20 mouse cellular contexts compared by ENCODE assay signal in the genomic region with DNA sequence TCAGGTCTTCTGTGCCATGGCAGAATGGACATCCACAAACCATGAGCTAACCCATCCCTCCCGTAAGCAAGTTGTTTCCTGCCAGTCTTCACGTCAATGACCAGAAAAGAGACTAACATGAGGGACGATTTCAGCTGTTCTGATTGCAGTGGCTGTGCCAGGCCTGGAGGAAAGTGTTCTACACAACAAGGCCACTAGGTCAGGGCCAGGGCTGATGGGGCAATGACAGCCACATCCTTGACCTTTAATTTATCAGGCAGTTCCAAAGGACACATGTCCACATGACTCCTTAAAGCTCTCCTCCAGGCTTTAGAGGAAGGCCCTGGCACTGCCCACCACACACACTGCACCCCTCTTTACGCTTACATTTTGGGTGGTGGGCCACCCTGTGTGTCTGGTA. TPM values are rescaled to one million over a fixed set of nuclear protein-coding genes. Genes with fewer than 3 reads are reported as not detected.
DNase-seq lines count a peak whose midpoint lies in the region; ATAC-seq and TF ChIP-seq lines count a peak whose summit lies in the region.
"Had no signal": no experiment of that assay in that cellular context is flagged by ENCODE, and none has a peak within 500 bp of the region (broad histone marks: within the 10 kb centered on the region; RNA-seq: fewer than 3 reads in every experiment).

No protein-coding gene starts in this region.

- intact Hi-C loops in left cerebral cortex, postnatal 36 days (cut with DNase I): no loop called here

- H3K4me2 ChIP-seq in lung, postnatal 0 days (replicated peaks; ENCODE audit: low read depth, low read length): no peak overlapping the region
- H3K4me2 ChIP-seq: forebrain, embryonic 13.5 days; heart, embryonic 13.5 days; hindbrain, embryonic 15.5 days had no signal

- no peaks in the 10 kb centered on the region; the same call in 1 of the 2 replicates for H3K4me1 ChIP-seq in lung, postnatal 0 days (ENCODE audit: insufficient read depth, low read depth, low read length)
- H3K4me1 ChIP-seq: embryonic facial prominence, embryonic 10.5 days; forebrain, embryonic 13.5 days; heart, embryonic 13.5 days; hindbrain, embryonic 15.5 days had no signal

- DNase-seq in lung, postnatal 0 days (ENCODE audit: low spot score): no peak
- DNase-seq in lung, postnatal 14 days: no peak
- peak; percentile 92 to 97 for DNase-seq in adrenal gland, adult (ENCODE audit: inconsistent age in 2 of 2, low spot score in 1 of 2)
- peak; percentile 90 for DNase-seq in adrenal gland, adult 8-10 months
- peak; percentile 85 to 91 for DNase-seq in adrenal gland, postnatal 36 days
- no peak for DNase-seq in left cerebral cortex, postnatal 36 days (ENCODE audit: low spot score in 2 of 2)
- no peak for DNase-seq in spleen, postnatal 36 days (ENCODE audit: low spot score in 2 of 2)
- DNase-seq: cerebellum, adult 2 months; cerebellum, postnatal 10 days; forebrain, postnatal 0 days; gastrocnemius, adult 2 months; gastrocnemius, postnatal 36 days; heart, adult 11 months; heart, postnatal 36 days had no signal

- ATAC-seq in lung, postnatal 0 days: no peak
- ATAC-seq: activated CD4-positive, CD25-positive, alpha-beta regulatory T cell, adult 4 months; forebrain, embryonic 13.5 days; forebrain, postnatal 0 days; Patski had no signal

- 68% methylated on average over 4 of the region's 4 CpGs for WGBS in lung, postnatal 0 days

- no peak overlapping the region for H3K9ac ChIP-seq in lung, postnatal 0 days (replicated peaks; ENCODE audit: low read depth)
- H3K9ac ChIP-seq: forebrain, embryonic 13.5 days; forebrain, postnatal 0 days; heart, embryonic 13.5 days; hindbrain, embryonic 15.5 days had no signal

- no peak for TF ChIP-seq CTCF in lung, postnatal 0 days (IDR thresholded peaks at IDR 0.05)

- no peaks in the 10 kb centered on the region for H3K9me3 ChIP-seq in lung, postnatal 0 days (ENCODE audit: low read length)
- H3K9me3 ChIP-seq: embryonic facial prominence, embryonic 10.5 days; forebrain, embryonic 13.5 days; heart, embryonic 13.5 days; hindbrain, embryonic 15.5 days had no signal

- no peak overlapping the region for H3K4me3 ChIP-seq in lung, postnatal 0 days (ENCODE audit: low read depth, low read length)
- H3K4me3 ChIP-seq: embryonic facial prominence, embryonic 10.5 days; forebrain, embryonic 13.5 days; gastrocnemius, adult 2 months; heart, embryonic 13.5 days; hindbrain, embryonic 15.5 days had no signal

- H3K36me3 ChIP-seq in lung, postnatal 0 days (ENCODE audit: insufficient read depth, low read length): no peaks in the 10 kb centered on the region
- H3K36me3 ChIP-seq: embryonic facial prominence, embryonic 10.5 days; heart, embryonic 13.5 days; hindbrain, embryonic 15.5 days had no signal

- TF ChIP-seq EP300 in lung, postnatal 0 days (IDR thresholded peaks at IDR 0.05): no peak

- H3K27me3 ChIP-seq in lung, postnatal 0 days (replicated peaks; ENCODE audit: insufficient read depth, low read length): no peaks in the 10 kb centered on the region
- H3K27me3 ChIP-seq: heart, embryonic 13.5 days; hindbrain, embryonic 15.5 days; Patski had no signal

- 0 out of 2 replicates have a peak overlapping the region, but pooled peaks have one; percentile 43 for H3K27ac ChIP-seq in lung, postnatal 0 days (ENCODE audit: low read length)
- H3K27ac ChIP-seq: embryonic facial prominence, embryonic 10.5 days; forebrain, embryonic 13.5 days; gastrocnemius, adult 2 months; heart, embryonic 13.5 days; hindbrain, embryonic 15.5 days had no signal

RNA-seq across cellular contexts. Expression of gene Lrp5, which starts 9.1 kb away (rescaled TPM):
- 4.1 and 5.1 TPM in 2 replicates for polyA plus RNA-seq in lung, postnatal 0 days (2015; fragmentation: Nextera tagmentation; extraction: Ambion mirVana)
- 100 to 1,000 TPM in 3 of 4 experiments, 10 to 100 TPM in 1; 99.3 to 161 (median 120) TPM for total RNA-seq in adrenal gland, adult 8-10 months (2022)
- total RNA-seq in adrenal gland, postnatal 36 days (2021): 100 to 1,000 TPM in 1 of 2 experiments, 10 to 100 TPM in 1; 95.6 to 154 TPM
- 1 to 10 TPM; 9.1 to 9.2 TPM for total RNA-seq in left cerebral cortex, postnatal 36 days (2021)

RNA-seq across cellular contexts. Expression of gene 1810055G02Rik, which starts 12.6 kb away (rescaled TPM):
- polyA plus RNA-seq in lung, postnatal 0 days (2015; fragmentation: Nextera tagmentation; extraction: Ambion mirVana): 11.3 and 12.6 TPM in 2 replicates
- 10 to 100 TPM; 29.1 to 42.7 (median 32.1) TPM for total RNA-seq in adrenal gland, adult 8-10 months (2022)
- 10 to 100 TPM; 28.1 to 43.2 TPM for total RNA-seq in adrenal gland, postnatal 36 days (2021)
- 10 to 100 TPM; 32.7 to 33.5 TPM for total RNA-seq in left cerebral cortex, postnatal 36 days (2021)

Comparison
In these comparisons a context has a peak if more than half of its experiments do, and no peak if none do; other contexts are left out.
1. DNase-seq: peak in adrenal gland, adult (2 of 2), adrenal gland, adult 8-10 months (single experiment) and adrenal gland, postnatal 36 days (2 of 2); none in lung, postnatal 0 days (single experiment), lung, postnatal 14 days (single experiment), left cerebral cortex, postnatal 36 days (0 of 2) and spleen, postnatal 36 days (0 of 2).
2. RNA of gene Lrp5, which starts 9.1 kb away (total RNA-seq): 95.6 to 154 TPM in adrenal gland, postnatal 36 days and 99.3 to 161 TPM in adrenal gland, adult 8-10 months; 9.1 to 9.2 TPM in left cerebral cortex, postnatal 36 days; every median in the first group is over 4 times any median in the second.